In the genomic region with DNA sequence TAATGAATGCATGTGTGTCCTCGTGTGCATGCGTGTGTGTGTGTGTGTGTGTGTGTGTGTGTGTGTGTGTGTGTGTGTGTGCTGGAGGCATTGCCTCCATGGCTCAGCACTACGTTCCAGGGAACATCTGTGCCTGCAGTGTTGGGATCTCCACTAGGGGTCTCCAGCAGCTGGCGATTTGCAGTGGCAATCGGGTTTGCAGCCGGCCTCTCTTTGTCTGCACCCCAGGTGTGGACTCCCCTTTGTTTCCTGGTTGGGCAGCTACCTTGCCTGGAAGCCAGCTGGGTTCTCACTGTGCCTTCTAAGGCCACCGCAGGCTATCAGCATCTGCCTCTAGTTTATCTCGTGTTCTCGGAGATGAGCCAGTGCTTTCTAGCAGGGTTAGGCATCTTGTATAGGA, we compare ENCODE assay signal across 8 mouse cellular contexts. TPM values are rescaled to one million over a fixed set of nuclear protein-coding genes. Genes with fewer than 3 reads are reported as not detected.
DNase-seq lines count a peak whose midpoint lies in the region; ATAC-seq and TF ChIP-seq lines count a peak whose summit lies in the region.

No protein-coding gene starts in this region.

- DNase-seq in B cell, adult 2 months = peak; percentile 70
- DNase-seq in adrenal gland, postnatal 14 days = peak; percentile 85
- DNase-seq in forebrain, embryonic 14.5 days (ENCODE audit: low spot score) = peak; percentile 91
- peak; percentile 29 for DNase-seq in heart, postnatal 25 days (ENCODE audit: low spot score)
- DNase-seq in layer of hippocampus, adult 2 months (ENCODE audit: low spot score in 2 of 2) = peak; percentile 50 to 68
- peak; percentile 41 for DNase-seq in ovary, adult 18-20 months (ENCODE audit: low spot score)
- peak; percentile 75 for DNase-seq in thymus, postnatal 0 days (ENCODE audit: low spot score)

- 0 out of 2 replicates have a peak, but pooled peaks cover 2% of the 10 kb centered on the region for H3K27me3 ChIP-seq in forebrain, embryonic 14.5 days (replicated peaks; ENCODE audit: control insufficient read depth, insufficient read depth, low read length)
- peaks cover 6% of the 10 kb centered on the region; the same call in 1 of the 2 replicates for H3K27me3 ChIP-seq in lung, embryonic 16.5 days (ENCODE audit: control insufficient read depth, insufficient read depth, low read depth, low read length)

- peak overlapping the region; percentile 39 for H3K27ac ChIP-seq in forebrain, embryonic 14.5 days (ENCODE audit: low read depth, low read length)
- no peak overlapping the region for H3K27ac ChIP-seq in layer of hippocampus, adult 2 months
- H3K27ac ChIP-seq in lung, embryonic 16.5 days (ENCODE audit: low read length) = no peak overlapping the region

- no peak overlapping the region for H3K4me3 ChIP-seq in forebrain, embryonic 14.5 days (ENCODE audit: low read depth, low read length)
- no peak overlapping the region; the same call in 1 of the 2 replicates for H3K4me3 ChIP-seq in layer of hippocampus, adult 2 months
- H3K4me3 ChIP-seq in lung, embryonic 16.5 days (ENCODE audit: low read length) = peak overlapping the region; percentile 26; the same call in 1 of the 2 replicates

- under 1% methylated on average over 9 of the region's 9 CpGs for WGBS in forebrain, embryonic 14.5 days
- 7% methylated on average over 9 of the region's 9 CpGs for WGBS in lung, embryonic 16.5 days

- H3K4me2 ChIP-seq in forebrain, embryonic 14.5 days (ENCODE audit: low read length) = peak overlapping the region; percentile 36
- H3K4me2 ChIP-seq in lung, embryonic 16.5 days (ENCODE audit: low read depth, low read length) = peak overlapping the region; percentile 50

- no peaks in the 10 kb centered on the region for H3K36me3 ChIP-seq in forebrain, embryonic 14.5 days (ENCODE audit: control insufficient read depth, insufficient read depth, low read length)
- no peaks in the 10 kb centered on the region for H3K36me3 ChIP-seq in lung, embryonic 16.5 days (ENCODE audit: control insufficient read depth, insufficient read depth, low read length)

- no peaks in the 10 kb centered on the region for H3K9me3 ChIP-seq in forebrain, embryonic 14.5 days (replicated peaks; ENCODE audit: control insufficient read depth, low read length)
- H3K9me3 ChIP-seq in lung, embryonic 16.5 days (ENCODE audit: control insufficient read depth, low read length) = no peaks in the 10 kb centered on the region

- H3K4me1 ChIP-seq in forebrain, embryonic 14.5 days (ENCODE audit: control insufficient read depth, insufficient read depth, low read length) = peaks cover 10% of the 10 kb centered on the region
- H3K4me1 ChIP-seq in lung, embryonic 16.5 days (replicated peaks; ENCODE audit: control insufficient read depth, insufficient read depth, low read length) = peaks cover 23% of the 10 kb centered on the region

- peak overlapping the region; percentile 53; the same call in 1 of the 2 replicates for H3K9ac ChIP-seq in forebrain, embryonic 14.5 days (ENCODE audit: low read length)
- no peak overlapping the region; the same call in 1 of the 2 replicates for H3K9ac ChIP-seq in lung, embryonic 16.5 days (ENCODE audit: low read length)

- ATAC-seq in forebrain, embryonic 14.5 days = peak; percentile 75
- ATAC-seq in lung, embryonic 16.5 days (ENCODE audit: low read depth) = peak; percentile 17; the same call in 1 of the 2 replicates

- intact Hi-C loops in heart, postnatal 25 days (cut with DNase I) = loop anchor here (1.0 kb wide), 1 partner anchor 195 kb away; no protein-coding TSS in a partner anchor

- TF ChIP-seq CTCF in layer of hippocampus, adult 2 months (conservative IDR thresholded peaks at IDR 0.05) = peak; percentile 78

RNA-seq across cellular contexts. Expression of a gene that starts 4.9 kb away (rescaled TPM):
- total RNA-seq in adrenal gland, postnatal 14 days (2021) = 6.9 and 9.9 TPM in 2 replicates
- polyA plus RNA-seq in forebrain, embryonic 14.5 days (2014; fragmentation: Nextera tagmentation; extraction: Ambion mirVana) = 43.6 and 45.9 TPM in 2 replicates
- total RNA-seq in heart, postnatal 25 days (2021) = 1 to 10 TPM; 3.0 to 4.3 TPM
- 10 to 100 TPM; 16.0 to 19.7 TPM for total RNA-seq in layer of hippocampus, adult 2 months (2021)
- polyA plus RNA-seq in lung, embryonic 16.5 days (2015; fragmentation: Nextera tagmentation; extraction: Ambion mirVana) = 9.4 and 11.1 TPM in 2 replicates
- 7.5 and 8.4 TPM in 2 replicates for polyA plus RNA-seq in thymus, postnatal 0 days (2015; fragmentation: Nextera tagmentation; extraction: Ambion mirVana)

RNA-seq across cellular contexts. Expression of a gene that starts 56.0 kb away (rescaled TPM):
- total RNA-seq in adrenal gland, postnatal 14 days (2021) = not detected in 2 replicates
- polyA plus RNA-seq in forebrain, embryonic 14.5 days (2014; fragmentation: Nextera tagmentation; extraction: Ambion mirVana) = not detected in 2 replicates
- not detected for total RNA-seq in heart, postnatal 25 days (2021)
- total RNA-seq in layer of hippocampus, adult 2 months (2021) = not detected
- polyA plus RNA-seq in lung, embryonic 16.5 days (2015; fragmentation: Nextera tagmentation; extraction: Ambion mirVana) = 0.10 TPM in 1 of 2 replicates, not detected in the other
- polyA plus RNA-seq in thymus, postnatal 0 days (2015; fragmentation: Nextera tagmentation; extraction: Ambion mirVana) = not detected in 2 replicates

Comparison
In these comparisons a context has a peak if more than half of its experiments do, and no peak if none do; other contexts are left out.
1. DNase-seq: peak in every context shown above with its lines; median percentile 91 in forebrain, embryonic 14.5 days; 85 in adrenal gland, postnatal 14 days; 75 in thymus, postnatal 0 days; 70 in B cell, adult 2 months; 59 in layer of hippocampus, adult 2 months; 41 in ovary, adult 18-20 months; 29 in heart, postnatal 25 days.